Mouse (Mus musculus) E14TG2a.4 (cell line): ENCODE data around the gene Sgms1.

ENCODE experiments used
- CTCF ChIP-seq: conservative IDR thresholded peaks from 2 replicates; pipeline ENCODE4 v1.5.1; 2014; ENCODE audit warnings: low read length
- NANOG ChIP-seq: IDR thresholded peaks from 2 replicates; pipeline ENCODE4 v1.6.1; 2014; ENCODE audit warnings: borderline replicate concordance, low read length, mixed read lengths

GRCm38 (mm10) chr19:32389001-32389871, at the start of gene Sgms1:
- TF ChIP-seq CTCF: no peak
- TF ChIP-seq NANOG: no peak
